Comparison of ENCODE assay signal across 8 mouse cellular contexts in the genomic region with DNA sequence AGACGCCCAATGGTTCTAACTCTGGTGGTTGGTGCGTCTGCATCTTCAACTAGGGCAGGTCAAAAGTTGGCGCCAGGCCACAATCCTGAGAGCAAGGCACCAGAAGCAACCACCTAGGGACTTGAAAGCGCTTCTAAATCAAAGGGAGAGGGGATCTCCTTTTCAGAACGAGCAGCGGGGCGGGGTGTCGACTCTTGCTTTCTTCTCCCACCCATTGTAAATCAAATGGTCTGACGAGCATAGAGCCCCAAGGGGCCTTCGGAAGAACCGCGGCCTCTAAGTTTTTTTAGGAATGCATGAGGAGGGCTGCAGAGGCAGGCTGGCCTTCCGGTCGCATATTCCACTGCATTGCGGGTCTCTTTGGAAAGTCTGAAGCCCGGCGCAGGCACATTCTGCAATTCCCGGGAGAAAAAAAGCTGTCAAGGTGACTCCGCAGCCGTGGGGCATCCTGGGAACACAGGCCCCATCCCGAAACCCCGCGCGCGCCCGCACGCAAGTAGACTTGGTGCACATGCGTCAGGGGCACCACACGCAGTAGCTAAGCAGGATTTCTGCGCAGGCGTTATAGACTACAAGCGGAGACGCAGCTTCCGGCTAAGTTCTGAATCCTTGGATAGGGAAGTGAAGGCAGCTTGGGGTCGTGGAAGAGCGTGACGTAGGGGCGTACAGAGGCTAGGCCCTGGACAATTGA. TPM values are rescaled to one million over a fixed set of nuclear protein-coding genes. Genes with fewer than 3 reads are reported as not detected.
DNase-seq lines count a peak whose midpoint lies in the region; ATAC-seq lines count a peak whose summit lies in the region.

No protein-coding gene starts in this region.

- H3K4me3 ChIP-seq in hindbrain, embryonic 12.5 days, result peak overlapping the region; percentile 41
- peak overlapping the region; percentile 54 for H3K4me3 ChIP-seq in lung, embryonic 16.5 days (ENCODE audit: low read length)

- peak; percentile 76 for DNase-seq in Muller cell, postnatal 12 days (ENCODE audit: inconsistent ontology term)
- DNase-seq in cerebellum, adult 9-11 months, result peak; percentile 94
- DNase-seq in frontal cortex, postnatal 14 days (ENCODE audit: low spot score in 2 of 2), result peak; percentile 89 to 90
- peak; percentile 82 to 92 for DNase-seq in layer of hippocampus, postnatal 10 days (ENCODE audit: low spot score in 2 of 2)
- DNase-seq in ovary, postnatal 14 days (ENCODE audit: low spot score), result peak; percentile 61
- DNase-seq in thymus, postnatal 25 days, result peak; percentile 66

- peak overlapping the region; percentile 82 for H3K27ac ChIP-seq in hindbrain, embryonic 12.5 days
- peak overlapping the region; percentile 69 for H3K27ac ChIP-seq in lung, embryonic 16.5 days (ENCODE audit: low read length)

- peaks cover 10% of the 10 kb centered on the region for H3K4me1 ChIP-seq in hindbrain, embryonic 12.5 days
- H3K4me1 ChIP-seq in lung, embryonic 16.5 days (replicated peaks; ENCODE audit: control insufficient read depth, insufficient read depth, low read length), result peaks cover 4% of the 10 kb centered on the region

- peak; percentile 94 for ATAC-seq in hindbrain, embryonic 12.5 days (ENCODE audit: low FRiP score)
- peak; percentile 90 for ATAC-seq in lung, embryonic 16.5 days (ENCODE audit: low read depth)

- H3K9ac ChIP-seq in hindbrain, embryonic 12.5 days, result peak overlapping the region; percentile 49
- peak overlapping the region; percentile 72 for H3K9ac ChIP-seq in lung, embryonic 16.5 days (ENCODE audit: low read length)

- 0 out of 2 replicates have a peak, but pooled peaks cover 4% of the 10 kb centered on the region for H3K27me3 ChIP-seq in hindbrain, embryonic 12.5 days
- no peaks in the 10 kb centered on the region; the same call in 1 of the 2 replicates for H3K27me3 ChIP-seq in lung, embryonic 16.5 days (ENCODE audit: control insufficient read depth, insufficient read depth, low read depth, low read length)

- H3K9me3 ChIP-seq in hindbrain, embryonic 12.5 days (replicated peaks), result no peaks in the 10 kb centered on the region
- no peaks in the 10 kb centered on the region for H3K9me3 ChIP-seq in lung, embryonic 16.5 days (ENCODE audit: control insufficient read depth, low read length)

- under 1% methylated on average over 38 of the region's 38 CpGs for WGBS in hindbrain, embryonic 12.5 days
- WGBS in lung, embryonic 16.5 days, result 2% methylated on average over 38 of the region's 38 CpGs

- H3K4me2 ChIP-seq in hindbrain, embryonic 12.5 days (replicated peaks), result peak overlapping the region; percentile 65
- peak overlapping the region; percentile 80 for H3K4me2 ChIP-seq in lung, embryonic 16.5 days (ENCODE audit: low read depth, low read length)

- H3K36me3 ChIP-seq in hindbrain, embryonic 12.5 days, result no peaks in the 10 kb centered on the region
- no peaks in the 10 kb centered on the region for H3K36me3 ChIP-seq in lung, embryonic 16.5 days (ENCODE audit: control insufficient read depth, insufficient read depth, low read length)

RNA-seq across cellular contexts. Expression of gene Sdcbp2, which starts 3.4 kb away (rescaled TPM):
- 0.22 and 0.50 TPM in 2 replicates for polyA plus RNA-seq in hindbrain, embryonic 12.5 days (2016; fragmentation: Nextera tagmentation; extraction: Ambion mirVana)
- total RNA-seq in layer of hippocampus, postnatal 10 days (2021), result 1 to 10 TPM; 1.3 to 1.6 TPM
- polyA plus RNA-seq in lung, embryonic 16.5 days (2015; fragmentation: Nextera tagmentation; extraction: Ambion mirVana), result 0.74 and 1.2 TPM in 2 replicates

RNA-seq across cellular contexts. Expression of gene Fkbp1a, which starts 33.6 kb away (rescaled TPM):
- 534 and 556 TPM in 2 replicates for polyA plus RNA-seq in hindbrain, embryonic 12.5 days (2016; fragmentation: Nextera tagmentation; extraction: Ambion mirVana)
- total RNA-seq in layer of hippocampus, postnatal 10 days (2021), result 100 to 1,000 TPM; 535 to 594 TPM
- 699 and 778 TPM in 2 replicates for polyA plus RNA-seq in lung, embryonic 16.5 days (2015; fragmentation: Nextera tagmentation; extraction: Ambion mirVana)

RNA-seq across cellular contexts. Expression of gene Snph, which starts 56.5 kb away (rescaled TPM):
- polyA plus RNA-seq in hindbrain, embryonic 12.5 days (2016; fragmentation: Nextera tagmentation; extraction: Ambion mirVana), result 7.9 and 8.1 TPM in 2 replicates
- 100 to 1,000 TPM; 205 to 206 TPM for total RNA-seq in layer of hippocampus, postnatal 10 days (2021)
- polyA plus RNA-seq in lung, embryonic 16.5 days (2015; fragmentation: Nextera tagmentation; extraction: Ambion mirVana), result 0.69 and 0.87 TPM in 2 replicates

Comparison
In these comparisons a context has a peak if more than half of its experiments do, and no peak if none do; other contexts are left out.
1. Peak in every context shown above with its lines: DNase-seq, ATAC-seq, H3K4me3 ChIP-seq and H3K27ac ChIP-seq.